Mouse (Mus musculus) midbrain, embryonic 13.5 days (tissue): ENCODE measurements around the gene Tomm40l. TPM values are rescaled to one million over a fixed set of nuclear protein-coding genes. Genes with fewer than 3 reads are reported as not detected.

ENCODE experiments used
- ATAC-seq: fragments of 200-750 bp; cut with Nextera tagmentation; 2 replicates; pipeline ENCODE4 v1.8.0; 2017; ENCODE audit warnings: mild to moderate bottlenecking, moderate TSS enrichment, moderate library complexity
- H3K27ac ChIP-seq: fragments of 300-500 bp; sonication (generic); 2 replicates; pipeline ENCODE4 v1.5.1; 2015; ENCODE audit warnings: inconsistent platforms, mild to moderate bottlenecking, moderate library complexity
- H3K27me3 ChIP-seq: fragments of 300-500 bp; sonication (generic); 2 replicates; pipeline ENCODE4 v1.6.1; 2015; ENCODE audit warnings: mild to moderate bottlenecking, inconsistent platforms
- H3K36me3 ChIP-seq: fragments of 300-500 bp; sonication (generic); 2 replicates; pipeline ENCODE4 v1.6.1; 2015; ENCODE audit warnings: mild to moderate bottlenecking, inconsistent platforms
- H3K4me1 ChIP-seq: fragments of 300-500 bp; sonication (generic); replicated peaks from 2 replicates; pipeline ENCODE4 v1.6.1; 2015; ENCODE audit warnings: inconsistent platforms
- H3K4me2 ChIP-seq: fragments of 300-500 bp; sonication (generic); replicated peaks from 2 replicates; pipeline ENCODE4 v1.6.1; 2015; ENCODE audit warnings: moderate library complexity, mild to moderate bottlenecking, inconsistent platforms
- H3K4me3 ChIP-seq: fragments of 300-500 bp; sonication (generic); replicated peaks from 2 replicates; pipeline ENCODE4 v1.5.1; 2015; ENCODE audit warnings: mild to moderate bottlenecking, inconsistent platforms
- H3K9ac ChIP-seq: fragments of 300-500 bp; sonication (generic); replicated peaks from 2 replicates; pipeline ENCODE4 v1.6.1; 2015; ENCODE audit warnings: mild to moderate bottlenecking, inconsistent platforms
- H3K9me3 ChIP-seq: fragments of 300-500 bp; sonication (generic); 2 replicates; pipeline ENCODE4 v1.6.1; 2016; ENCODE audit warnings: mild to moderate bottlenecking, inconsistent platforms
- WGBS: fragments of 180-500 bp; shearing (Covaris S2); methylation state at CpG from one replicate; pipeline ENCODE4 v1.1.7; 2015; 5-methylcytosine and 5-hydroxymethylcytosine counted together
- polyA plus RNA-seq: library from polyadenylated mRNA; unstranded; fragments of >200 nt; fragmentation: Nextera tagmentation; extraction: Ambion mirVana; gene quantifications from 2 replicates; pipeline ENCODE4 v1.2.1, GENCODE M21; 2015

Gene Tomm40l
- 33.5 and 37.9 TPM in 2 replicates for polyA plus RNA-seq

GRCm38 (mm10) chr1:171222238-171223155, at the start of gene Tomm40l:
Tomm40l (minus strand) TSS chr1:171222514.
- Histone ChIP-seq H3K9me3 (no peaks in the 10 kb centered on the region), H3K4me1 (peaks cover 16% of the 10 kb centered on the region), H3K4me3 (peak within 1 kb of the TSS; percentile 53), H3K27me3 (no peaks in the 10 kb centered on the region), H3K4me2 (peak within 1 kb of the TSS; percentile 89), H3K9ac (peak within 1 kb of the TSS; percentile 68), H3K36me3 (peaks cover 27% of the 10 kb centered on the region), H3K27ac (peak within 1 kb of the TSS; percentile 58)
- peak; percentile 98 for ATAC-seq
- WGBS = 3% methylated on average over 28 of the region's 28 CpGs

- no peak for ATAC-seq
- Histone ChIP-seq H3K9ac (no peak overlapping the region), H3K27me3 (0 out of 2 replicates have a peak, but pooled peaks cover under 1% of the 10 kb centered on the region), H3K4me3 (0 out of 2 replicates have a peak overlapping the region, but pooled peaks have one; percentile 62), H3K4me1 (peaks cover 20% of the 10 kb centered on the region), H3K27ac (no peak overlapping the region), H3K9me3 (no peaks in the 10 kb centered on the region), H3K36me3 (peaks cover 54% of the 10 kb centered on the region), H3K4me2 (0 out of 2 replicates have a peak overlapping the region, but pooled peaks have one; percentile 96)
- WGBS = 98% methylated on average over 3 of the region's 3 CpGs
Observed at GRCm38 (mm10) chr1:171272086-171272485, 49.8 kb upstream of the Tomm40l start.

- WGBS = 70% methylated on average over 10 of the region's 10 CpGs
- Histone ChIP-seq H3K4me2 (peak overlapping the region; percentile 96), H3K27me3 (0 out of 2 replicates have a peak, but pooled peaks cover 3% of the 10 kb centered on the region), H3K4me3 (peak overlapping the region; percentile 62; the same call in 1 of the 2 replicates), H3K27ac (no peak overlapping the region), H3K36me3 (peaks cover 49% of the 10 kb centered on the region), H3K4me1 (peaks cover 20% of the 10 kb centered on the region), H3K9ac (no peak overlapping the region), H3K9me3 (no peaks in the 10 kb centered on the region)
- no peak for ATAC-seq
Observed at GRCm38 (mm10) chr1:171271622-171272021, 49.3 kb upstream of the Tomm40l start.

GRCm38 (mm10) chr1:171271196-171271595, 48.9 kb upstream of the Tomm40l start:
- Histone ChIP-seq H3K4me3 (peak overlapping the region; percentile 62), H3K9me3 (no peaks in the 10 kb centered on the region), H3K4me1 (peaks cover 20% of the 10 kb centered on the region), H3K27ac (no peak overlapping the region), H3K36me3 (peaks cover 45% of the 10 kb centered on the region), H3K9ac (peak overlapping the region; percentile 89), H3K4me2 (peak overlapping the region; percentile 96), H3K27me3 (0 out of 2 replicates have a peak, but pooled peaks cover 3% of the 10 kb centered on the region)
- 63% methylated on average over 9 of the region's 9 CpGs for WGBS
- ATAC-seq = no peak

- H3K4me1 ChIP-seq = peaks cover 20% of the 10 kb centered on the region
- no peaks in the 10 kb centered on the region for H3K9me3 ChIP-seq
- H3K27ac ChIP-seq = no peak overlapping the region
- H3K9ac ChIP-seq = peak overlapping the region; percentile 89
- peak; percentile 88 for ATAC-seq
- peaks cover 38% of the 10 kb centered on the region for H3K36me3 ChIP-seq
- H3K4me3 ChIP-seq = peak overlapping the region; percentile 62
- H3K4me2 ChIP-seq = peak overlapping the region; percentile 96
- 0 out of 2 replicates have a peak, but pooled peaks cover 3% of the 10 kb centered on the region for H3K27me3 ChIP-seq
- under 1% methylated on average over 19 of the region's 19 CpGs for WGBS
Observed at GRCm38 (mm10) chr1:171270573-171270900, 48.2 kb upstream of the Tomm40l start.

GRCm38 (mm10) chr1:171269848-171270572, 47.7 kb upstream of the Tomm40l start, which contains the start of gene B4galt3:
B4galt3 (plus strand) TSS chr1:171270328.
- Histone ChIP-seq H3K9ac (peak within 1 kb of the TSS; percentile 89), H3K4me2 (peak within 1 kb of the TSS; percentile 96), H3K9me3 (no peaks in the 10 kb centered on the region), H3K27me3 (peaks cover 7% of the 10 kb centered on the region; the same call in 1 of the 2 replicates), H3K4me3 (peak within 1 kb of the TSS; percentile 62), H3K4me1 (peaks cover 20% of the 10 kb centered on the region), H3K36me3 (peaks cover 33% of the 10 kb centered on the region), H3K27ac (peak within 1 kb of the TSS; percentile 40)
- 4% methylated on average over 36 of the region's 36 CpGs for WGBS
- ATAC-seq = peak; percentile 96

- 66% methylated on average over 1 of the region's 1 CpGs for WGBS
- H3K4me1 ChIP-seq = peaks cover 23% of the 10 kb centered on the region
- H3K9me3 ChIP-seq = no peaks in the 10 kb centered on the region
- H3K27me3 ChIP-seq = peaks cover 8% of the 10 kb centered on the region; the same call in 1 of the 2 replicates
- no peak for ATAC-seq
- peaks cover 16% of the 10 kb centered on the region for H3K36me3 ChIP-seq
- no peak overlapping the region for H3K9ac ChIP-seq
- no peak overlapping the region for H3K4me2 ChIP-seq
- no peak overlapping the region for H3K4me3 ChIP-seq
- H3K27ac ChIP-seq = no peak overlapping the region
Observed at GRCm38 (mm10) chr1:171268341-171268740, 46.0 kb upstream of the Tomm40l start.

- WGBS = 88% methylated on average over 4 of the region's 4 CpGs
- Histone ChIP-seq H3K9me3 (no peaks in the 10 kb centered on the region), H3K27ac (no peak overlapping the region), H3K36me3 (no peaks in the 10 kb centered on the region), H3K4me2 (no peak overlapping the region), H3K27me3 (peaks cover 8% of the 10 kb centered on the region; the same call in 1 of the 2 replicates), H3K9ac (no peak overlapping the region), H3K4me3 (no peak overlapping the region), H3K4me1 (peaks cover 24% of the 10 kb centered on the region)
- no peak for ATAC-seq
Observed at GRCm38 (mm10) chr1:171265971-171266744, 43.8 kb upstream of the Tomm40l start.

- no peak overlapping the region for H3K4me3 ChIP-seq
- H3K27me3 ChIP-seq = peaks cover 8% of the 10 kb centered on the region; the same call in 1 of the 2 replicates
- no peak for ATAC-seq
- H3K9ac ChIP-seq = no peak overlapping the region
- peak overlapping the region; percentile 70 for H3K27ac ChIP-seq
- peak overlapping the region; percentile 55; the same call in 1 of the 2 replicates for H3K4me2 ChIP-seq
- H3K36me3 ChIP-seq = peaks cover 4% of the 10 kb centered on the region
- peaks cover 12% of the 10 kb centered on the region for H3K4me1 ChIP-seq
- WGBS = 93% methylated on average over 3 of the region's 3 CpGs
- no peaks in the 10 kb centered on the region for H3K9me3 ChIP-seq
Observed at GRCm38 (mm10) chr1:171263666-171264461, 41.5 kb upstream of the Tomm40l start.

- Histone ChIP-seq H3K27ac (peak overlapping the region; percentile 70), H3K36me3 (peaks cover 7% of the 10 kb centered on the region), H3K9ac (no peak overlapping the region), H3K4me2 (peak overlapping the region; percentile 55), H3K4me1 (peaks cover 12% of the 10 kb centered on the region), H3K27me3 (peaks cover 8% of the 10 kb centered on the region; the same call in 1 of the 2 replicates), H3K9me3 (no peaks in the 10 kb centered on the region), H3K4me3 (peak overlapping the region; percentile 31; the same call in 1 of the 2 replicates)
- 0% methylated on average over 2 of the region's 2 CpGs for WGBS
- peak; percentile 95 for ATAC-seq
Observed at GRCm38 (mm10) chr1:171263185-171263611, 40.9 kb upstream of the Tomm40l start.
